Comparison of ENCODE assay signal across 12 mouse cellular contexts in the genomic region with DNA sequence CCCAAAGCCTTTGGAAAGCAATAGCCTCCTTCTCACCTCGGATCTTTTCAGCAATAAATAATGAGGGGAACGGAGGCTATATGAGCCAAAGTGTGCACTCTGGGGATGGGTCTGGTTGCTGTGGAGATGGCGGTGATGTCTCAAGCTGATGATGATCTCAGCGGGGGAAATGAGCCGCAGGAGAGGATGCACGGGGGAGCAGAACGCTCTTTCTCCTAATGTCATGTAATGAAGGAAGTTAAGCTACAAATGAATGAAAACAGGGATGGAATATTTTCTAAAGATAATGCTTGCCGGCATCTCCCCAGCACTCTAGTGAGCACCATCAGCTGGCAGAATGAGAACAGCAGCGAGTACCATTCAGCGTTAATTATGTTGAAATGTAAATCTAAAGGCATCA.
DNase-seq lines count a peak whose midpoint lies in the region; ATAC-seq and TF ChIP-seq lines count a peak whose summit lies in the region.
"Had no signal": no experiment of that assay in that cellular context is flagged by ENCODE, and none has a peak within 500 bp of the region (broad histone marks: within the 10 kb centered on the region; RNA-seq: fewer than 3 reads in every experiment).

No protein-coding gene starts in this region.

- H3K4me2 ChIP-seq in forebrain, embryonic 12.5 days, result no peak overlapping the region
- H3K4me2 ChIP-seq in forebrain, postnatal 0 days (ENCODE audit: low read depth), result peak overlapping the region; percentile 42
- peak overlapping the region; percentile 38 for H3K4me2 ChIP-seq in neural tube, embryonic 14.5 days (ENCODE audit: low read depth, low read length)

- peaks cover 28% of the 10 kb centered on the region for H3K4me1 ChIP-seq in forebrain, embryonic 12.5 days
- peaks cover 13% of the 10 kb centered on the region; the same call in 1 of the 2 replicates for H3K4me1 ChIP-seq in forebrain, embryonic 10.5 days
- peaks cover 12% of the 10 kb centered on the region; the same call in 1 of the 2 replicates for H3K4me1 ChIP-seq in forebrain, postnatal 0 days (ENCODE audit: insufficient read depth)
- H3K4me1 ChIP-seq in neural tube, embryonic 14.5 days (ENCODE audit: control insufficient read depth, insufficient read depth, low read length), result peaks cover 23% of the 10 kb centered on the region

- WGBS in forebrain, embryonic 12.5 days, result 55% methylated on average over 10 of the region's 10 CpGs
- 84% methylated on average over 10 of the region's 10 CpGs for WGBS in forebrain, embryonic 10.5 days
- WGBS in forebrain, postnatal 0 days, result 15% methylated on average over 10 of the region's 10 CpGs
- WGBS in neural tube, embryonic 14.5 days, result 20% methylated on average over 10 of the region's 10 CpGs

- no peaks in the 10 kb centered on the region for H3K36me3 ChIP-seq in forebrain, embryonic 12.5 days (replicated peaks)
- H3K36me3 ChIP-seq in forebrain, embryonic 10.5 days (replicated peaks), result no peaks in the 10 kb centered on the region
- H3K36me3 ChIP-seq in forebrain, postnatal 0 days (ENCODE audit: insufficient read depth), result no peaks in the 10 kb centered on the region
- H3K36me3 ChIP-seq in neural tube, embryonic 14.5 days (ENCODE audit: control insufficient read depth, insufficient read depth, low read length), result no peaks in the 10 kb centered on the region

- TF ChIP-seq CTCF in forebrain, postnatal 0 days (IDR thresholded peaks at IDR 0.05; ENCODE audit: low read depth), result no peak

- DNase-seq in forebrain, embryonic 10.5 days (ENCODE audit: extremely low spot score, low spot score), result no peak
- peak; percentile 41 for DNase-seq in left cerebral cortex, postnatal 4 days
- DNase-seq in left cerebral cortex, adult 8-10 months (ENCODE audit: low spot score in 2 of 2), result no peak
- DNase-seq in forebrain, postnatal 0 days, result peak; percentile 64
- DNase-seq in kidney, adult 9 months, result no peak
- no peak for DNase-seq in embryo, embryonic 10 days (ENCODE audit: low spot score)
- DNase-seq: cerebellum, postnatal 25 days; heart, postnatal 10 days; kidney, adult 11 months; lung, adult 2 months had no signal

- ATAC-seq in forebrain, embryonic 12.5 days (ENCODE audit: low FRiP score), result peak; percentile 64
- peak; percentile 65; the same call in 1 of the 2 replicates for ATAC-seq in forebrain, postnatal 0 days
- peak; percentile 45; the same call in 1 of the 2 replicates for ATAC-seq in neural tube, embryonic 14.5 days (ENCODE audit: low read depth)

- no peaks in the 10 kb centered on the region for H3K27me3 ChIP-seq in forebrain, embryonic 12.5 days
- H3K27me3 ChIP-seq in forebrain, embryonic 10.5 days (ENCODE audit: poor library complexity, severe bottlenecking), result no peaks in the 10 kb centered on the region
- H3K27me3 ChIP-seq in forebrain, postnatal 0 days (ENCODE audit: insufficient read depth, low read length), result no peaks in the 10 kb centered on the region
- H3K27me3 ChIP-seq in neural tube, embryonic 14.5 days (ENCODE audit: control insufficient read depth, insufficient read depth, low read length), result no peaks in the 10 kb centered on the region

- intact Hi-C loops in left cerebral cortex, postnatal 4 days (cut with DNase I), result no loop called here

- H3K27ac ChIP-seq in forebrain, embryonic 12.5 days, result peak overlapping the region; percentile 51
- H3K27ac ChIP-seq in forebrain, embryonic 10.5 days, result no peak overlapping the region
- H3K27ac ChIP-seq in forebrain, postnatal 0 days (ENCODE audit: low read depth, low read length), result peak overlapping the region; percentile 55; the same call in 1 of the 2 replicates
- H3K27ac ChIP-seq in neural tube, embryonic 14.5 days (ENCODE audit: low read depth, low read length), result peak overlapping the region; percentile 66

- no peaks in the 10 kb centered on the region for H3K9me3 ChIP-seq in forebrain, embryonic 12.5 days
- H3K9me3 ChIP-seq in forebrain, embryonic 10.5 days, result no peaks in the 10 kb centered on the region
- no peaks in the 10 kb centered on the region for H3K9me3 ChIP-seq in forebrain, postnatal 0 days (ENCODE audit: low read length)
- H3K9me3 ChIP-seq in neural tube, embryonic 14.5 days (ENCODE audit: control insufficient read depth, low read length), result no peaks in the 10 kb centered on the region

- no peak overlapping the region for H3K9ac ChIP-seq in forebrain, embryonic 12.5 days
- no peak overlapping the region; the same call in 1 of the 2 replicates for H3K9ac ChIP-seq in forebrain, postnatal 0 days
- H3K9ac ChIP-seq in neural tube, embryonic 14.5 days (replicated peaks; ENCODE audit: low read depth, low read length), result no peak overlapping the region

- H3K4me3 ChIP-seq in forebrain, embryonic 12.5 days (replicated peaks), result no peak overlapping the region
- no peak overlapping the region for H3K4me3 ChIP-seq in forebrain, embryonic 10.5 days
- H3K4me3 ChIP-seq in forebrain, postnatal 0 days (ENCODE audit: low read depth, low read length), result peak overlapping the region; percentile 16
- no peak overlapping the region for H3K4me3 ChIP-seq in neural tube, embryonic 14.5 days (ENCODE audit: low read depth, low read length)

Comparison
In these comparisons a context has a peak if more than half of its experiments do, and no peak if none do; other contexts are left out.
1. DNase-seq: peak in left cerebral cortex, postnatal 4 days (single experiment) and forebrain, postnatal 0 days (single experiment); none in forebrain, embryonic 10.5 days (single experiment), left cerebral cortex, adult 8-10 months (0 of 2), kidney, adult 9 months (single experiment) and embryo, embryonic 10 days (single experiment).
2. Peak in every context shown above with its lines, with median percentiles within 50 percentile points of each other: ATAC-seq.